Mouse (Mus musculus): ENCODE data around the gene Actl7b. TPM values are rescaled to one million over a fixed set of nuclear protein-coding genes. Genes with fewer than 3 reads are reported as not detected.

Gene Actl7b
- total and polyA plus RNA-seq, 2 experiments, result not detected

GRCm38 (mm10) chr4:56698671-56699070, 42.6 kb downstream of the Actl7b start:
- no peak for TF ChIP-seq POLR2A (IDR thresholded peaks at IDR 0.05; ENCODE audit: extremely low read depth, insufficient read depth, low read length)
- TF ChIP-seq CTCF (IDR thresholded peaks at IDR 0.05; ENCODE audit: low read depth, low read length), result no peak
- H3K4me1 ChIP-seq (ENCODE audit: control insufficient read depth, insufficient read depth, low read length), result no peaks in the 10 kb centered on the region
- WGBS, result 45% methylated on average over 5 of the region's 5 CpGs
- H3K79me2 ChIP-seq (ENCODE audit: control insufficient read depth, insufficient read depth, low read length), result no peaks in the 10 kb centered on the region
- DNase-seq (ENCODE audit: extremely low read depth, low read depth, low spot score), result no peak
- no peak overlapping the region for H3K27ac ChIP-seq (replicated peaks; ENCODE audit: insufficient read depth, low read depth, low read length)
- no peak overlapping the region for H3K4me3 ChIP-seq (ENCODE audit: insufficient read depth, low read depth, low read length)
- H3K9ac ChIP-seq (ENCODE audit: low read depth, low read length), result no peak overlapping the region
- no peaks in the 10 kb centered on the region for H3K36me3 ChIP-seq (ENCODE audit: control insufficient read depth, insufficient read depth, low read length)
- no peaks in the 10 kb centered on the region for H3K27me3 ChIP-seq (ENCODE audit: control insufficient read depth, insufficient read depth, low read length)

GRCm38 (mm10) chr4:56696401-56696800, 44.8 kb downstream of the Actl7b start:
- Histone ChIP-seq H3K4me3 (ENCODE audit: insufficient read depth, low read depth, low read length) (no peak overlapping the region), H3K27ac (replicated peaks; ENCODE audit: insufficient read depth, low read depth, low read length) (no peak overlapping the region), H3K36me3 (ENCODE audit: control insufficient read depth, insufficient read depth, low read length) (no peaks in the 10 kb centered on the region), H3K9ac (ENCODE audit: low read depth, low read length) (no peak overlapping the region), H3K79me2 (ENCODE audit: control insufficient read depth, insufficient read depth, low read length) (no peaks in the 10 kb centered on the region), H3K27me3 (ENCODE audit: control insufficient read depth, insufficient read depth, low read length) (no peaks in the 10 kb centered on the region), H3K4me1 (ENCODE audit: control insufficient read depth, insufficient read depth, low read length) (no peaks in the 10 kb centered on the region)
- no peak for TF ChIP-seq POLR2A (IDR thresholded peaks at IDR 0.05; ENCODE audit: extremely low read depth, insufficient read depth, low read length)
- no peak for TF ChIP-seq CTCF (IDR thresholded peaks at IDR 0.05; ENCODE audit: low read depth, low read length)
- 85% methylated on average over 7 of the region's 7 CpGs for WGBS
- no peak for DNase-seq (ENCODE audit: extremely low read depth, low read depth, low spot score)

Other genes starting within 250 kb of the Actl7b start
- not detected in 2 replicates for gene Gm26657, start 1.4 kb downstream of the Actl7b start, total RNA-seq (2014; rRNA removed)
- gene Gm26657, start 1.4 kb downstream of the Actl7b start, polyA plus RNA-seq (2012; rRNA removed), result not detected in 2 replicates
- not detected in 2 replicates for gene Actl7a, start 2.0 kb upstream of the Actl7b start, total RNA-seq (2014; rRNA removed)
- not detected in 2 replicates for gene Actl7a, start 2.0 kb upstream of the Actl7b start, polyA plus RNA-seq (2012; rRNA removed)
- gene Elp1, start 60.9 kb upstream of the Actl7b start, total RNA-seq (2014; rRNA removed), result 8.1 and 9.4 TPM in 2 replicates
- 3.8 and 6.4 TPM in 2 replicates for gene Elp1, start 60.9 kb upstream of the Actl7b start, polyA plus RNA-seq (2012; rRNA removed)
- 0.81 and 0.92 TPM in 2 replicates for gene Fam206a, start 60.9 kb upstream of the Actl7b start, total RNA-seq (2014; rRNA removed)
- 0.95 and 1.1 TPM in 2 replicates for gene Fam206a, start 60.9 kb upstream of the Actl7b start, polyA plus RNA-seq (2012; rRNA removed)
- 3.4 and 3.9 TPM in 2 replicates for gene Ctnnal1, start 123.7 kb upstream of the Actl7b start, total RNA-seq (2014; rRNA removed)
- gene Ctnnal1, start 123.7 kb upstream of the Actl7b start, polyA plus RNA-seq (2012; rRNA removed), result 0.83 and 1.5 TPM in 2 replicates
- 16.3 and 20.9 TPM in 2 replicates for gene Tmem245, start 206.0 kb upstream of the Actl7b start, total RNA-seq (2014; rRNA removed)
- 4.4 and 5.3 TPM in 2 replicates for gene Tmem245, start 206.0 kb upstream of the Actl7b start, polyA plus RNA-seq (2012; rRNA removed)
- under 0.01 TPM in 1 of 2 replicates, not detected in the other for gene Frrs1l, start 248.9 kb upstream of the Actl7b start, total RNA-seq (2014; rRNA removed)
- not detected in 2 replicates for gene Frrs1l, start 248.9 kb upstream of the Actl7b start, polyA plus RNA-seq (2012; rRNA removed)

Measured in liver, adult 2 months (tissue).